Comparison of ENCODE assay signal across 8 mouse cellular contexts in genomic region chr11:45926640-45927082, GRCm38 (mm10). TPM values are rescaled to one million over a fixed set of nuclear protein-coding genes. Genes with fewer than 3 reads are reported as not detected.
DNase-seq lines count a peak whose midpoint lies in the region; ATAC-seq and TF ChIP-seq lines count a peak whose summit lies in the region.

No protein-coding gene starts in this region.

- H3K4me3 ChIP-seq in lung, embryonic 15.5 days = peak overlapping the region; percentile 42
- H3K4me3 ChIP-seq in olfactory bulb, adult 2 months (ENCODE audit: insufficient read depth, low read depth, low read length) = peak overlapping the region; percentile 52

- H3K4me1 ChIP-seq in lung, embryonic 15.5 days = no peaks in the 10 kb centered on the region
- H3K4me1 ChIP-seq in olfactory bulb, adult 2 months (ENCODE audit: control insufficient read depth, insufficient read depth, low read length) = no peaks in the 10 kb centered on the region

- no peaks in the 10 kb centered on the region for H3K27me3 ChIP-seq in lung, embryonic 15.5 days

- ATAC-seq in hematopoietic stem cell, adult 5-6 weeks (replicated peaks in 1 of 2; ENCODE audit: insufficient read depth in 1 of 2, low FRiP score in 2 of 2, low TSS enrichment in 1 of 2, low read depth in 1 of 2, poor library complexity in 2 of 2, severe bottlenecking in 2 of 2) = peak; percentile 91 to 97
- peak; percentile 85 for ATAC-seq in lung, embryonic 15.5 days (ENCODE audit: borderline replicate concordance, extremely low read depth, low FRiP score, low TSS enrichment)

- peak; percentile 86 for TF ChIP-seq CTCF in olfactory bulb, adult 2 months (IDR thresholded peaks at IDR 0.05; ENCODE audit: insufficient read depth, low read depth, low read length)

- H3K27ac ChIP-seq in lung, embryonic 15.5 days = peak overlapping the region; percentile 49; the same call in 1 of the 2 replicates
- no peak overlapping the region for H3K27ac ChIP-seq in olfactory bulb, adult 2 months (ENCODE audit: insufficient read depth, low read depth, low read length)

- under 1% methylated on average over 9 of the region's 9 CpGs for WGBS in lung, embryonic 15.5 days
- under 1% methylated on average over 9 of the region's 9 CpGs for WGBS in olfactory bulb, adult 2 months

- peaks cover 7% of the 10 kb centered on the region for H3K36me3 ChIP-seq in lung, embryonic 15.5 days

- peak; percentile 82 for DNase-seq in Muller cell, postnatal 12 days (ENCODE audit: inconsistent ontology term)
- DNase-seq in cerebellum, adult 8-10 months = peak; percentile 78
- DNase-seq in forelimb bud, embryonic 11.5 days (ENCODE audit: low read depth, low spot score) = peak; percentile 86
- DNase-seq in layer of hippocampus, adult 8-10 months (ENCODE audit: low spot score in 2 of 2) = peak; percentile 54 to 78
- peak; percentile 15 to 45 for DNase-seq in thymus, adult 18-20 months

- H3K9ac ChIP-seq in lung, embryonic 15.5 days = peak overlapping the region; percentile 46; the same call in 1 of the 2 replicates

- no peaks in the 10 kb centered on the region for H3K9me3 ChIP-seq in lung, embryonic 15.5 days

- peak overlapping the region; percentile 66 for H3K4me2 ChIP-seq in lung, embryonic 15.5 days

- no peak for TF ChIP-seq POLR2A in olfactory bulb, adult 2 months (IDR thresholded peaks at IDR 0.05; ENCODE audit: insufficient read depth, low read depth, low read length)

RNA-seq across cellular contexts. Expression of gene Lsm11, which starts 18.1 kb away (rescaled TPM):
- 4.2 and 4.6 TPM in 2 replicates for total RNA-seq in hematopoietic stem cell, adult 5-6 weeks (2017)
- 10 to 100 TPM; 24.5 to 26.7 (median 25.8) TPM for total RNA-seq in layer of hippocampus, adult 8-10 months (2022)
- polyA plus RNA-seq in lung, embryonic 15.5 days (2015; fragmentation: Nextera tagmentation; extraction: Ambion mirVana) = 6.3 and 6.8 TPM in 2 replicates
- not detected in 2 replicates for polyA plus RNA-seq in olfactory bulb, adult 2 months (2012; ENCODE audit: insufficient read depth, insufficient read length, low replicate concordance, missing spikeins)

RNA-seq across cellular contexts. Expression of gene Thg1l, which starts 28.6 kb away (rescaled TPM):
- 23.2 and 29.3 TPM in 2 replicates for total RNA-seq in hematopoietic stem cell, adult 5-6 weeks (2017)
- 10 to 100 TPM in 1 of 4 experiments, 1 to 10 TPM in 3; 7.4 to 10.8 (median 9.2) TPM for total RNA-seq in layer of hippocampus, adult 8-10 months (2022)
- 12.9 and 13.2 TPM in 2 replicates for polyA plus RNA-seq in lung, embryonic 15.5 days (2015; fragmentation: Nextera tagmentation; extraction: Ambion mirVana)
- polyA plus RNA-seq in olfactory bulb, adult 2 months (2012; ENCODE audit: insufficient read depth, insufficient read length, low replicate concordance, missing spikeins) = not detected in 2 replicates

RNA-seq across cellular contexts. Expression of gene Sox30, which starts 53.4 kb away (rescaled TPM):
- not detected in 2 replicates for total RNA-seq in hematopoietic stem cell, adult 5-6 weeks (2017)
- under 1 TPM in 3 of 4 experiments, not detected in 1; 0.17 to 0.31 (median 0.27) TPM for total RNA-seq in layer of hippocampus, adult 8-10 months (2022)
- polyA plus RNA-seq in lung, embryonic 15.5 days (2015; fragmentation: Nextera tagmentation; extraction: Ambion mirVana) = 0.12 and 0.20 TPM in 2 replicates
- polyA plus RNA-seq in olfactory bulb, adult 2 months (2012; ENCODE audit: insufficient read depth, insufficient read length, low replicate concordance, missing spikeins) = not detected in 2 replicates

Comparison
In these comparisons a context has a peak if more than half of its experiments do, and no peak if none do; other contexts are left out.
1. DNase-seq: peak in every context shown above with its lines; median percentile 86 in forelimb bud, embryonic 11.5 days; 82 in Muller cell, postnatal 12 days; 78 in cerebellum, adult 8-10 months; 66 in layer of hippocampus, adult 8-10 months; 30 in thymus, adult 18-20 months.